Mouse (Mus musculus) bone marrow macrophage, adult 2 months (primary cell): ENCODE measurements around the gene Fgf11.

Experiments used
- CTCF ChIP-seq: IDR thresholded peaks from 2 replicates; pipeline ENCODE4 v1.5.1; 2012; ENCODE audit warnings: low read depth, mild to moderate bottlenecking, low read length, moderate library complexity
- POLR2A ChIP-seq: IDR thresholded peaks from 2 replicates; pipeline ENCODE4 v1.6.1; 2012; ENCODE audit warnings: mild to moderate bottlenecking, low read depth, low read length, borderline replicate concordance

DNA sequence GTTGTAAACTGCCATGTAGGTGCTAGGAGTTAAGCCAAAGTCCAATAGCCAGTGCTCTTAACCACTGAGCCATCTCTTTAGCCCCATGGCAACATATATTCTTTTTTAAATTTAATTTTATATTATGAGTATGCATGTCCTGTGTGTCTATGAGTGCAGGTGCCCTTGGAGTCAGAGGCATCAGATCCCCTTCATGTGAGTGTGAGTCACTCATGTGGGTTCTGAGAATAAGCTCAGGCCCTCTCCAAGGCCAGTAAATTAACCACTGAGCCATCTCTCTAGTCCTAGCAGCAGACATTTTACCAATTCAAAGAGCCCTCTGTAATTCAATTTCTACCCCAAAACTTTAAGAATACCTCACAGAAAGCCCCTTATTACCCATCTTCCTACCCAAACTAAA lies 49.0 kb downstream of the Fgf11 start:
- no peak for TF ChIP-seq POLR2A
- TF ChIP-seq CTCF: no peak
